Mouse (Mus musculus): ENCODE results near the gene Spn. TPM values are rescaled to one million over a fixed set of nuclear protein-coding genes. Genes with fewer than 3 reads are reported as not detected.

The Spn gene
- total RNA-seq, 2 experiments from 2014 or later = 0.18 to 0.23 TPM

DNA sequence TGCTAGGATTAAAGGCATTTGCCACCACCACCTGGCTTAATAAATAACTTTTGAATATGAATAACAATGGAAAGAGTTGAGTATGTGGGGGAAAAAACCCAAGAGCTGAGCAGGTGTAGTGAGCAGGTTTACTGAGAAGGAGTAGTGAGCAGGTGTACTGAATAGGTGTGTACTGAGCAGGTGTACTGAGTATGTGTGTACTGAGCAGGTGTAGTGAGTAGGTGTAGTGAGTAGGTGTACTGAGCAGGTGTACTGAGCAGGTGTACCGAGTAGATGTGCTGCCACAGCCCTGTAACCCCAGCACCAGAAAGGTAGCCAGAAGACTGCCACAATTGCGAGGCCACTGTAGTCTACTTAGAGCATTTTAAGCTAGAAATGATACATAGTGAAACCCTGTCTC lies 52.8 kb downstream of the Spn start:
- DNase-seq (ENCODE audit: extremely low spot score in 1 of 2, low spot score in 2 of 2) = no peak
- H3K4me3 ChIP-seq = no peak overlapping the region
- no peak for TF ChIP-seq CTCF (IDR thresholded peaks at IDR 0.05)
- intact Hi-C loops (cut with DNase I) = no loop called here
- no peak overlapping the region for H3K27ac ChIP-seq

DNA sequence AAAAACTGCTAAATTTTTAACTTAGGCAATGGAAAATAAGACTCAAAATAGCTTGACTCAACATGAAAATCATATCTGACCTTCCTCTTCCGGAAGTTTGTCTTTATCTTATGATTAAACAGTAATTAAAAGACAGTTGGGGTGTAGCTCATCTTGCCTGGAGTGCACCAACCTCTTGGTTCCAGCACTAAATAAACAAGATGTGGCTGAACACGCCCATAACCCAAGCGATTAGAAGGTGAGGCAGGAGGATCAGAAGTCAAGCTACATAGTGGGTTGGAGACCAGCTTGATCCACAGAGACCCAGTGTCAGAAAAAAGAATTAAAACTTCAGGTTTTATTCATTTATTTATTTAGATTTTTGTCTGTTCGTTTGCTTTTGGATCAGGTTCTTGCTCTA lies 53.9 kb downstream of the Spn start:
- H3K4me3 ChIP-seq = no peak overlapping the region
- no peak for DNase-seq (ENCODE audit: extremely low spot score in 1 of 2, low spot score in 2 of 2)
- intact Hi-C loops (cut with DNase I) = no loop called here
- H3K27ac ChIP-seq = no peak overlapping the region
- TF ChIP-seq CTCF (IDR thresholded peaks at IDR 0.05) = no peak

- Histone ChIP-seq H3K4me3 (no peak overlapping the region), H3K27ac (no peak overlapping the region)
- intact Hi-C loops (cut with DNase I) = no loop called here
- no peak for DNase-seq (ENCODE audit: extremely low spot score in 1 of 2, low spot score in 2 of 2)
- no peak for TF ChIP-seq CTCF (IDR thresholded peaks at IDR 0.05)
Measured at GRCm38 (mm10) chr7:127082995-127083394, 54.6 kb downstream of the Spn start.

DNA sequence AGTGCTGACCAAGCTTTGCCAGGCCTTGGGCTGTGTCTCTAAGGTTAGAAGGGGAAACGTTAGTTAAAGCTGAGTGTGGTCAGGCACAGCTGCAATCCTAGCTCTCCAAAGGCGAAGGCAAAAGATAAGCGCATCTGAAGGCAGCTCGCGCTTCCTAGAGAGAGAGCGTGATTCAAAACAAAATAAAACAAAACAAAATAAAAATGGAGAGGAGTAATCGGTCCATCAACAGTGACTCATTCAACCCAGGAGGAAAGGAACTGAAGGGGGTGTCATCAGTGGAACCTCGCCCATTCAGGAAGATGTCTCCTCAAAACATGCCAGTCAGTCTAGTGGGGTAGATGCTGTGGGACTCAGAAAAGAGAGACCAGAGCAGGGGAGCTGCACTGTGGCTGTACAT lies 55.4 kb downstream of the Spn start:
- no peak for DNase-seq (ENCODE audit: extremely low spot score in 1 of 2, low spot score in 2 of 2)
- intact Hi-C loops (cut with DNase I) = no loop called here
- Histone ChIP-seq H3K27ac (no peak overlapping the region), H3K4me3 (no peak overlapping the region)
- TF ChIP-seq CTCF (IDR thresholded peaks at IDR 0.05) = no peak

Other genes starting within 250 kb of the Spn start
- gene Tmem219, start 214.9 kb downstream of the Spn start, total RNA-seq (2021) = 10 to 100 TPM; 17.3 to 22.0 TPM
- gene Kctd13, start 208.9 kb downstream of the Spn start, total RNA-seq (2021) = 100 to 1,000 TPM; 135 to 146 TPM
- gene Asphd1, start 188.2 kb downstream of the Spn start, total RNA-seq (2021) = 10 to 100 TPM; 51.4 to 55.8 TPM
- 100 to 1,000 TPM; 421 to 427 TPM for gene Sez6l2, start 187.3 kb downstream of the Spn start, total RNA-seq (2021)
- gene Cdipt, start 161.9 kb downstream of the Spn start, total RNA-seq (2021) = 100 to 1,000 TPM; 181 to 186 TPM
- under 1 TPM in 1 of 2 experiments, not detected in 1; 0.52 TPM for gene Cdiptos, start 161.7 kb downstream of the Spn start, total RNA-seq (2021)
- 1 to 10 TPM; 7.2 to 8.3 TPM for gene Mvp, start 123.2 kb downstream of the Spn start, total RNA-seq (2021)
- 1 to 10 TPM in 1 of 2 experiments, not detected in 1; 1.2 TPM for gene Pagr1b, start 121.3 kb downstream of the Spn start, total RNA-seq (2021)
- gene Pagr1a, start 120.5 kb downstream of the Spn start, total RNA-seq (2021) = 10 to 100 TPM; 15.1 to 27.1 TPM
- 10 to 100 TPM; 61.0 to 66.3 TPM for gene Gm42742, start 116.7 kb downstream of the Spn start, total RNA-seq (2021)
- gene Prrt2, start 116.6 kb downstream of the Spn start, total RNA-seq (2021) = 100 to 1,000 TPM; 214 to 216 TPM
- 100 to 1,000 TPM; 210 to 221 TPM for gene Maz, start 110.8 kb downstream of the Spn start, total RNA-seq (2021)
- 1 to 10 TPM; 4.4 to 9.7 TPM for gene Kif22, start 95.4 kb downstream of the Spn start, total RNA-seq (2021)
- not detected for gene Zg16, start 50.5 kb downstream of the Spn start, total RNA-seq (2021)
- 1 to 10 TPM; 1.2 TPM for gene AI467606, start 46.5 kb downstream of the Spn start, total RNA-seq (2021)
- gene Qprt, start 15.6 kb downstream of the Spn start, total RNA-seq (2021) = under 1 TPM; 0.28 to 0.32 TPM
- gene Cd2bp2, start 58.2 kb upstream of the Spn start, total RNA-seq (2021) = 10 to 100 TPM; 77.7 to 80.8 TPM
- gene Tbc1d10b, start 70.6 kb upstream of the Spn start, total RNA-seq (2021) = 100 to 1,000 TPM in 1 of 2 experiments, 10 to 100 TPM in 1; 91.9 to 110 TPM
- gene Mylpf, start 71.1 kb upstream of the Spn start, total RNA-seq (2021) = 1 to 10 TPM; 2.7 to 3.3 TPM
- gene Zfp553, start 95.2 kb upstream of the Spn start, total RNA-seq (2021) = 10 to 100 TPM; 17.8 to 20.5 TPM
- gene Sept1, start 95.3 kb upstream of the Spn start, total RNA-seq (2021) = 1 to 10 TPM; 3.5 to 6.4 TPM
- 10 to 100 TPM; 58.8 to 68.6 TPM for gene Zfp771, start 106.5 kb upstream of the Spn start, total RNA-seq (2021)
- gene Dctpp1, start 122.9 kb upstream of the Spn start, total RNA-seq (2021) = 10 to 100 TPM; 24.1 to 25.9 TPM
- gene Sephs2, start 136.2 kb upstream of the Spn start, total RNA-seq (2021) = 10 to 100 TPM; 33.0 to 39.8 TPM
- under 1 TPM; 0.37 to 0.59 TPM for gene Itgal, start 158.4 kb upstream of the Spn start, total RNA-seq (2021)
- 10 to 100 TPM; 13.4 to 14.3 TPM for gene Zfp768, start 207.8 kb upstream of the Spn start, total RNA-seq (2021)
- gene Zfp747, start 238.2 kb upstream of the Spn start, total RNA-seq (2021) = 1 to 10 TPM; 6.5 to 8.1 TPM
- 1 to 10 TPM; 3.8 to 5.0 TPM for gene 9130019O22Rik, start 249.3 kb upstream of the Spn start, total RNA-seq (2021)